Mouse (Mus musculus) spleen, postnatal 14 days (tissue): Measurements from ENCODE around the gene 1500009C09Rik.

Source experiments
- DNase-seq, 2 experiments: peaks; one replicate each; pipeline ENCODE4 v3.0.0; 2021 to 2022; ENCODE audit warnings: low spot score in 2 of 2

The 1500009C09Rik gene

DNA sequence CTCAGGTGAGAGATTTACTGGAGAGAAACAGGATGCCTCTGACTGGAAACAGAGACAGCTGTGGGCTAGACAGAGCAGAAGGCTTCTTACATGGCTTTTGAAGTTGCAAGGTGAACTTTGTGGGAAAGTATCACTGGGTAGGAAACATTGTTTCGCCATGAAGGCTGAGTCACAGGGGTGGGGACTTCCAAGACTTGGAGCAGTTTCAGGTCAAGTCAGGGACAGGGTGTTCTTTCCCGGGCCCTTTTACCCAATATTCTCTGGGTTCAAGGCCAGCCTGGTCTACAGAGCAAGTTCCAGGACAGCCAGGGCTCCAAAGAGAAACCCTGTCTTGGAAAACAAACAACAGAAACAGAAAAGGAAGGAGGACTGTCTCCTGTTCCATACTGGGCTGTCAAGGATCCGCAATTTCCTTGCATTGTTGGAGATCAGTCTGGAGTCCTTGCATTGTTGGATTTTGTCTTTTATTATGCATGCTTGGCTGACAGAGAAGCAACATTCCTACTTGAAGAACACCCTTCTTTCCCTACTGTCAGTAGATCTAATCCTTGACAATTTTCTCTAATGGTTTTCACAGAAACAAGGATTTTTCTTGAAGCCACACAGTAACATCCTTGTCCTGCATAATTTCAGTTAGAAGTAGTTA lies 4.9 kb upstream of the 1500009C09Rik start:
- DNase-seq, result no peak

DNA sequence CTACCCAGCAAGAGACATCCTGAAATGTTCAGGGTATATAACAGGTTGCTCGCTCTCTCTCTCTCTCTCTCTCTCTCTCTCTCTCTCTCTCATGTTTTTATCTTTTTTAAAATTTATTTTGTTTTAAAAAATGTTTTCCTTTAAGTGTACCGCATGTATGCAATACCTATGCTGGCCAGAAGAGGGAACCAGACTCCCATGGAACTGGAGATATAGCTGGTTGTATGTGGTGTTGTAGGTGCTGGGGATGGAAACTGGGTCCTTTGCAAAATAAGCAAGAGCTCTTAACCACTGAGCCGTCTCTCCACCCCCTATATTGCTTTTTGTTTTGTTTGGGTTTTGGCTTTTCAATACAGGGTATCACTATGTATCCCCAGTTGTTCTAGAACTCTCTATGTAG lies 618 bp upstream of the 1500009C09Rik start:
- no peak for DNase-seq

DNA sequence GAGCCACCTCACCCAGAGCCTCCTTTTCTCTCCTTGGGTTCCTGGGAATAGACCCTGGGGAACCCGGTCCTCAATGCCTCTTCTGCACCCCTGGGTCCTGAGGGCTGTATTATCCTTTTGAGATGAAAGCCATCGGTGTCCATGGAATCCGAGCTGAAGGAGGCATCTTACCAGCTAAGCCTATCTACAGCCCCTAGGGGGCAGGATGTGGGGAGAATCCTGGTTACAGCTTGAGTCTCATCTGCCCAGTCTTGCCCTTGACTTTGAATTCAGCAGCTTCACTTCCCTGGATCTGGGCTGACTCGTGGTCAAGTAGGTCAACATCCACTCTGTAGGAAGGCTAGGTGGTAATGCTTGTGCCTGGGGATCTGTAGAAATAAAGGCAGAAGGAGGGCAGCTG lies 3.1 kb downstream of the 1500009C09Rik start:
- no peak for DNase-seq

DNA sequence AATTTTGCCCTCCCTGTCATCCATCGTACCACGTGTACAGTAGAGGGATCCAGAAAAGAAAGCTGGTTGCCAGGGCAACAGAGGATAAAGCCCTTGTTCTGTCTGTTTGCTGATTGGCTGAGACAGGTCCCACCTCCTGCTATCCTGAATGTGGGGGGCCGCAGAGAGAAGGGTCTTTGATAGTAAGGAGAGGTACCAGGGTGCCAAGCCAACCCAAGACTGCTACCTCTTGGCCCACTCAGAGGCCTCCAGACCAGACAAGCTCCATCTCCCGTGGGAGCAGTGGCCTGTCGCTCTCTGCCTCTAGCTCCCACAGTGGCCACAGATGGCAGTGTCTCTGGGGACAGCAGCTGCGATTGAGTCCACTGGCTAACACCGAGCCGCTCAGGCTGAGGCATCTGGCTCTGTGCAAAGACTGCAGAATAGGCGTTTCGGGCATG lies 3.8 kb downstream of the 1500009C09Rik start:
- no peak for DNase-seq

DNA sequence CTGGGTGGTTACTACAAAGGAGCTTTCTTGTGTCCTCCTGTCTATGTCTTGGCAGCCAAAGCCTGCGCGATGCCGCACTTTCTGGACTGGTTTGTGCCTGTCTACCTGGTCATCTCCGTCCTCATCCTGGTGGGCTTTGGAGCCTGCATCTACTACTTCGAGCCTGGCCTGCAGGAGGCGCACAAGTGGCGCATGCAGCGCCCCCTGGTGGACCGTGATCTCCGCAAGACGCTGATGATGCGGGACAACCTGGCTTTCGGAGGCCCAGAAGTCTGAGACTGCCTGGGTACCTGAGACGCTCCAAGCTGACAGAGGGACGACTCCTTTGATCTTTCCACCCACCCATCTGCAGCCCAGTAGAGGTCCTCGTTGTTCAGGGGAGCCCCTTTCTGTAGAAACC lies 7.3 kb downstream of the 1500009C09Rik start:
- DNase-seq, result peak; percentile 62 to 80

DNA sequence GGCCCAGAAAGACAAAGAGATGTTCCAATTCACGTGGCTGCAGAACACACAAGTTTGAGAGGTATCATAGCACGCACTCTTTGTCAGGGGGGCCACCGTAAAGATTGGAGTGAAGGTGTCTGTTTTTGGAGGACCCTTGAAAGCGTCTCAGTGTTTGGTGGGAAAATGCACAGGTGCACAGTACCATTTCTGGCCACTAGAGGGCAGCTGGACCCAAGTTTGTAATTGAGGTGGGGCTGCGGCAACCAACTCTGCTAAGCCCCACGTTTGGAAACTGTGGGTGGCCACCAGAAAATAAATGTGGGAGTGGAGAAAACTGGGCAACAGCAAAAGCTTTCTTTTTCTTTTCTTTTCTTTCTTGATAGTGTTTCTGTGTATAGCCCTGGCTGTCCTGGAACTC lies 14.2 kb downstream of the 1500009C09Rik start:
- peak; percentile 40 to 62 for DNase-seq

DNA sequence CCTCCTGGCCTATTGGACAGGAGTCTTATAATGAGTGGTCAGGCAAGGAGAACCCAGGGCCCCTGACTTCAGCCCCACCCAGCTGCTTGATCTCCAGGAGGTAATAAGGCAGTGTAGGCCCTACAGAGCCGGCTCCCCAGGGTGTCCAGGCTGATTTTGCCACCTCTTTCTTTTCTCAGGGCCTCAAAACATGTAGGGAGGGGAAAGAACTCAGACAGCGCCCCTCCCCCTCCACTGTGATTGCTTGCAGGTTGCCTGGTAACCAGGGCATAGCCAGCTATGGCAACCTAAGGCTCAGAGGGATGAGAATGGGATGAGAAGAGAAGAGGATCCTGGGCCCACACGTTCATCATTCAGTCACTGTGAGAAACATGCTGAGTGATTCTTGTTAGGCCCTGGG lies 16.0 kb downstream of the 1500009C09Rik start:
- DNase-seq, result no peak

DNA sequence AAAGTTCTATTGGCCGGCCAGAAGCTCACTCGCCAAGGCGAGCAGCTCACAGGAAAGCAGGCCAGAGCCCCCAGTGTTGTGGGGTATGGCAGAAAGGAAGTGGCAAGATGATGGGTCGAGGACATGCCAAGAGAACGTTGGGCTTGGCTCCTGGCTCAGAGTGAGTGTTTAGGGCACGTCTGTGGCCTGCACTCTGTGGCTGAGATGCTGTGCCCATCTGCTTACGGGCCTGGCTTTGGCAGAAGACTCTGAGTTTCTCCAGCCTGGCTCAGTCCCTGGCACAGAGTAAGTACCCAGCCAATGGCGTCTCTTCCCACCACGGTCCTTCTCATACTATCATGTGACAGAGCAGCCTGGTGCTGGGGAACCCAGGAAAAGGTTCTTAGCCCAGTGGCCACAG lies 16.6 kb downstream of the 1500009C09Rik start:
- DNase-seq, result no peak

DNA sequence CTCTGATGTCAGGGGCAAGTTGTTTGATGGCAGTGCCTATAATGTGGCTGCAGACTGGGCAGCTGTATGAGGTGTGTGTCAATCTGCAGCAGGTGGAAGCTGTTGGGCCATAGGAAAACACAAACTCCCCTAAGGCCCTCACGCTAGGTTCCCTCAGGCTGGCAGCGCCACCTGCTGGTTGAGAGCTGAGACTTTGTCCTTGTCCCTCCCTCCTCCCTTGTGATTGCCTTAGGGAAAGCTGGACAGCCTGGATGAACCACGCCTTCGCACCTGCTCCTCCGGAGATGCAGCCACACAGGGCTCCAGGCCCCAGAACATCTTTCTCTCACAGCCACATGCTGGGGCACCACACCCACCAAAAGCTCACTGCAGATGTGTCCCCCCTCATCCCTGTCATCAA lies 19.0 kb downstream of the 1500009C09Rik start:
- DNase-seq, result peak; percentile 25 to 55

DNA sequence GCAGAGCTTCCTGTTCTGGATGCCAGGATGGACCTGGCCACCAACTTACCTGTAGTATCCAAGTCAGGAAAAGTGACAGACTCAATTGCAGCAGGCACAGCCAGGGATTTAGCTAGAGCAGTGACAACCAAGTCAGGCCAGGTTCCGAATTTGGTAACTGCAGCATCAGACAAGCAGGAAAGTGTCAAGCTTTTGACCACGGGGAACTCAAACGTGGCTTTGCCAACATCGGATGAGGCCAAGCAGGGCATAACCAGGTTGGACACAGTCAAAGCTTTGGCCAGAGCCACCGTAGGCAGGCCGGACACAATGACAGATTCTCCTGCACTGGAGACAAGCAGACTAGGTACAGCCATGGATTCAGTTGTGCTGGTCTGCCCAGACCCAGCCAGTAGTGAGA lies 20.1 kb downstream of the 1500009C09Rik start:
- DNase-seq, result no peak

DNA sequence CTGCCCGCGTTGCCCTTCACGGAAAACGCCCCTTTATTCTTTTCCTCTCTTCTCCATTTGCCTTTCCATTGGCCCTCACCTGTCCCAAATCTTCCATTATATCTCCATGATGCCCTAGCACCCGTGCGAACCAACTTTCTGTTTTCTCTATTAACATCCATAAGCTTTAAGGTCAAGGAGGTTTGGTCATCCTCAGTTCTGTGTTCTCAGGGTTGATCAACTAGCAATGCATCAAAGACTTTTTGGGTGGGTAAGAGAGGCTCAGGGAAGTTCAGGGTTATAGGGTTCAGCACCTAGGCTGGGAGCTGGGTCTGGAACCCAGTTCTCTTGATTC lies 22.4 kb downstream of the 1500009C09Rik start, which contains the start of gene Sept3:
Gene Sept3 (plus strand): TSS at position 301 of the 334 bp plus-strand sequence.
- DNase-seq, result no peak

DNA sequence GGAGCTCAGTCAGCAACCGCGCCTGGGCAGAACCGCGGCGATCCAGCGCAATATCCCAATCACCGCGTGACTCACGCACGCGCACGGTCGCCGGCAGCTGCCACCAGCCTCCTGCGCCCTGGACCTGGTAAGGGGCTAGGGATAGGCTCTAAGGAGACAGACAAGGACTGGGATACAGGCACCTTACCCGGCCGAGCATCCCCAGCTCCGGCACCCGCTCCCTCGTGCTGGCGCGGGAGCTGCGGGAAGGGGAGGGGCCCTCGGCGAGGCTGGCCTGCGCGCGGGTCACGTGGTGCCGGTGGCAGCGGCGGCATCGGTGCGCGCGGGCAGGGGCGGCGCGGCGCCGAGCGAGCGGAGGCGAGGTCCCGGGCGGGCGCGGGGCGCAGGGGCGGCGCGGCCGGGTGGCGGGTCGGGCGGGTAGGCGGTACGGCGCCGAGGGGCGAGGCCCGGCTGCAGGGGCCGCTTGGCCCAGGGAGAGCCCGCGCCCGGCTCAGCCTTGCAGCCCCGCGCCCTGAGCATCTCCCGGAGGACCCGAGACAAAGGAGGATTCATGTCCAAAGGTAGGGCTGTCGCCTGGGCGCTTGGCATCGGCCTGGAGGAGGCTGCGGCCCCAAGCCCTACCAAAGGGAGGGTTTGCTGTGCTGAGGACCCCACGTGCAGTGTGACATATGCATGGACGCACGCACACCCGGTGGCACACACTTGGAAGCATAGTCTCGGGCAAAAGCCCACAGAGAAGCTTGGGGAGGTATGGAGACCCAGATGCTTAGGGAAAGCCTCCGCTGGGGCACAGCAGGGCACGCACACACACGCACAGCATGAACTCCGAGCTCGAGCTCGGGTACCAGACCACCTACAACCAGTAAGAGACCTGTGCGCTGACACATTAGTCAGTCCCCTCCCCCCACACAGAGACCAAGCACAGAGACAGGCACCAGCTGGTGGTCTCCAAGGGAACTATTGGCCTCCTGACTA lies 23.0 kb downstream of the 1500009C09Rik start:
- no peak for DNase-seq

DNA sequence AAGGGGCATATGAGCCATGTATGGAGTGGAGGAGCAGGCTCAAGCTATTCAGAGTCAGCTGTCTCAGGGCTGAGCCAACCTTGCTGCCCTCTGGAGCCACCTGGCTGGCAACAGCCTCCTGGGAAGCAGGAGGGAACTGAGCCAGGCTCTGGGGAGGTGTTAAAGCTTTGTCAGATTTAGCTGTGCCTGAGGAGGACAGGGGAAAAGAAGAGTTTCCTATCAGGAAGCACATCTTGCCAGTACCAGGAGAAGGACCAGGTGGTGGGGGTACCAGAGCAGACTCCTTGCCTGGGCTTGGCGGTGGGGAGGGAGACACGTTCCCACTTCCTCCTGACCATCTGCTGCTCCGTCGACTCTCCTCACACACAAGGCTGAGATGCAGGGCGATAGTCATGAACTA lies 25.4 kb downstream of the 1500009C09Rik start:
- no peak for DNase-seq

DNA sequence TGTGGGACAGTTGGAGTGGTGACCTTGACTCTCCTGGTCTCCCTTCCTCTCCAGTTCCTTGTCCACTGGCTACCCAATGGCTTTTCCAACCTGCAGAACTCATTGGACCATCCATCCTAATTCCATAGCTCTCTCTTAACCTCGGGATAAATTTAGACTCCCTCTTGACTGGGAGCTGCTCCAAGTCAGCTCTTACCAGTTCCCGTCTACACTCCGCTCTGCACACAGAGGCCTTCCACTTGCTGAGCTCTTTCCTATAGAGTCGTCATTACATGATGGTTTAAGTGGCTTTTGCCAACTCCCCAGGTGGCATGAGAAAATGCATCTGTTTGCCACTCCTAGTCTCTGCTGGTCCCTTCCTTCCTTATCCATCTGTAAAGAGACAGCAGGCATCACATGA lies 28.4 kb downstream of the 1500009C09Rik start:
- no peak for DNase-seq

DNA sequence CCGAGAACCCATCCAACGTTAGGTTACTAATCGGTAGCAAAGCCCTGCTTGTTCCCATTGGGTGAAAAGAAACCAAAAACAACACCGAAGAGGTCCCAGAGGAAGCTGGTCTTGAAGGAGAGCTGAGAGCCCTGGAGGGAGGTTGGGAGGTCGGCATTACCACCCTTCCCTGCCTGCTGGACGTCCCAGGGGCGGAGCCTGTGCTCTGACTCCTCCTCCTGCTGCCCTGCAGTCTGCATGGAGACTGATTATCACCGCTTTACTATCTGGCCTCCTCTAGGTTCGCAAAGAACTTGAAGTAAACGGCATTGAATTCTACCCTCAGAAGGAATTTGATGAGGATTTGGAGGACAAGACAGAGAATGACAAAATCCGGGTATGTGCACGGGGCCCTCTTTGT lies 34.0 kb downstream of the 1500009C09Rik start:
- DNase-seq, result no peak

DNA sequence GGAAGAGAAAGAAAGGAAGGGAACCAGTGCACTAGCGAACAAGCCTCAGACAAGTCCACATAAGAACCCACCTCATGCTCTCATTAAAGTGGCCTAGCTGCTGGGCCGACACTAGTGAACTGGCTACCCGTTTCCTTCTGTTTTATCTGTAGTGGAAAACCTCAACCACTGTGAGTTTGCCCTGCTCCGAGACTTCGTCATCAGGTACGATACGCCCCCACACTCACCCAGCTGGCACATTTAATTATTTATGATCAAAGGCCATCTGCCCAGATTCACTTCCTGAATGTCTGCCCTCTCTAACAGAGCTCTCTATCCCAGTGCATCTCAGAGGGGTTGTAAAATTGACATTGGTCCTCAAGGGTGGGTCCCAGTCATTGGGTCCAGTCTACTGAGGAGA lies 38.1 kb downstream of the 1500009C09Rik start:
- no peak for DNase-seq

DNA sequence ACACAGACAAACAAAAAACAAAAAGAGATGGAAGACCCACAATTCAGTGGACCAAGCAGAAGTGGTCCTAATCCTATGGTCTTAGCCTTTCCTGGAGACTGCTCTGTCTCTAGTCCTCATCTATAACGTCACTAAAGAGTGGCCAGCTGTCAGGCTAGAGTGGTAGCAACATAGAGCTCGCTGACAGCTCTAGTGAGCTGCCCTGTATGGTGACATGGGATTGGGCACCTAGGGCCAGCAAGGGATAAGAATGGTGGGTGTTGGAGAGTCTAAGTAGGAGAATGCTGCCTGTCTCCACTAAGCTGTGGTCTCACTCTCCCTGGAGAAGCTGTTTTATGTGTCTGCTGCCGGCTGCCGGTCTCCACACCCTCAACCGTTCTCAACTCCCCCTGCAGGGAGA lies 40.7 kb downstream of the 1500009C09Rik start:
- no peak for DNase-seq

DNA sequence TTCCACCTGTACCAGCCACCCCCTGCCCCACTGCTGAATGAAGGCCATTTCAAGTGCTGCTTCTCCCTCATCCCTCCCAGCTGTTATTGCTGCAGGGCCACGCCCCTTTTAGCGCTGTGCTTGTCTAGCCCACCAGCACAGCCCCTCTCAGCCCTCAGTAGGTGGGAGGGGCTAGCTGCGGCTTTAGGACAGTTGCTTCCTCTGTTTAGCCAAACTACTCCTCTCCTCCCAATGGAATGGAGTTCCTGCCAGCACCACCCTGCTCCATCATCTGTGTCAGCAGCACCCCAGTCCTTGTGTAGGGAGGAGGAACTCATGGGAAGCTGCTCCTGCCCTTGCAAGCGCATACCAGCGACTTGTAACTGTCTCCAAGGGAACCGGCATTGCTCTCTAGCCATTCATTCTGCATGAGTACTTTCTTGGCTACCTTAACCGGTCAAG lies 41.1 kb downstream of the 1500009C09Rik start:
- no peak for DNase-seq

DNA sequence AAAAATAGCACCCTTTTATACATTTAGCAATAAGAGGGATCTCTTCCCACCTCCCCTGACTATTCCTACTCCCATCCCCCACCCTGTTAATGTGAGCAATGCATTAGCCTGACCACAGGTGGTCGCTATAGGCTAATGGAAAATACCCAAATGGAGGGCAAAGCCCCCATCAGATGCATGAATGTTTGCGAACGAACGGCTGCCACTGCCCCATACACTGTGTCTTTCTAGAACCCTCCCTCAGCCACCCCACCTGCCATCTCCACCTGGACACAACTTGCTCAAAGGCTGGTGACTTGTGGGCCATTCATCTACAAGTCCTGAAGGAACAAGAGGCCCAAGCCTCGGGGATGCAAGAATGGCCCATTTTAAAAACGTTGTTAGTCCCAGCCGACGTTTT lies 41.9 kb downstream of the 1500009C09Rik start:
- DNase-seq, result no peak

DNA sequence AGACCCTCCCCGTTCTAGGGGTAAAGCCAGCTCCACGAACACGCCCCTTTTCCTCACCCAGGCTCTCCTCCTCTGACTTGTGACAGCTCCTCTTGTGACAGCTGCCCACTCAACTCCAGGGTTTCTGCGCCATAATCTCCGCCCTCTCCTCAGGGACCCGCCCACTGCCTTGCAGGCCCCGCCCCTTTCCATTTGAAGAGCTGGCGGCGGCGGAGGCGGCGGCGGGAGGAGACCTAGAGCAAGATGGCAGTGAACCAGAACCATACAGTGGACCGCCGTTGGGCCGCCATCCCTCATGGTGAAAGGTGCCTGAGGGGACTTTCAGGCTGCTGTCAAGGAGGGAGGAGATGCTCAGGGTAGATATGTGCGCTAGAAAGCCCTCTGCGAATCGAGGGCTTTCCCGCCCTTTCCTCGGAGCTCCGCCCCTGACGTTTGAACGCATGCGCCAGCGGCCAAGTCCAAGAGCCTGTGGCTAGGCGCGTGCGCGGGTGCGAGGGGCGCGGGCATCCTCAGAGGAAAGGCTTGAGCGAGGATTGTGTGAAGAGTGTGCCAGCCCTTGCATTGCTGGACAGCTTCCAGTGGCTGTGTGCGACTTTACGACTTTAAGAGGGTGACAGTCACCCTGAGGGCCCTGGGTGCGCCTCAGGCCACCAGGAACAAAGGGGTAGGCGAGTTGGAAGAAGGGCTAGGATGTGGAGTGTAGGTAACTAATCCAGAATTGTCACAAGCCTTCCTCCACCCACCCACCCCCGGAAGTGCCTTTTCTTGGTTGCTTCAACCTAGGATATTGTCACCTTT lies 46.8 kb downstream of the 1500009C09Rik start, which contains the start of gene Wbp2nl:
Gene Wbp2nl (plus strand): TSS at position 191 of the 798 bp plus-strand sequence.
- DNase-seq, result no peak

DNA sequence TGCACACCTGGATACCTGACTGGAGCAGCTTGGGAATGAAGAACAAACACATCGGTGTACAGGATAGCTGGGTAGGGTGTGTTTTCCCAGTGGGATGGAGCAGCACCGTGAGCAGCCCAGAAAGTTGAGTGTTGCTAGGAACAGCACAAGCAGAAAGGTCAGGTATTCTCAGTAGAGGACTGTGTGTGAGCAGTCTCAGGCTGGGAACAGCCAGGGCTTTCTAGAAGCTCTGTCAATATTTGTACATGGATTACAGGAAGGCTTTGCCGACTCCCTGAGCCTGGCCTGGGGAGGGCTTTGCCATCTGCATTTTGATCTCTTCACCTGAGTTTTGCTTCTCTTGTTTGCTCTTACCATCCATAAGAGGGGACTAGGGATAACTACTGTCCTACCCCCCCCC lies 54.9 kb downstream of the 1500009C09Rik start:
- DNase-seq, result no peak

DNA sequence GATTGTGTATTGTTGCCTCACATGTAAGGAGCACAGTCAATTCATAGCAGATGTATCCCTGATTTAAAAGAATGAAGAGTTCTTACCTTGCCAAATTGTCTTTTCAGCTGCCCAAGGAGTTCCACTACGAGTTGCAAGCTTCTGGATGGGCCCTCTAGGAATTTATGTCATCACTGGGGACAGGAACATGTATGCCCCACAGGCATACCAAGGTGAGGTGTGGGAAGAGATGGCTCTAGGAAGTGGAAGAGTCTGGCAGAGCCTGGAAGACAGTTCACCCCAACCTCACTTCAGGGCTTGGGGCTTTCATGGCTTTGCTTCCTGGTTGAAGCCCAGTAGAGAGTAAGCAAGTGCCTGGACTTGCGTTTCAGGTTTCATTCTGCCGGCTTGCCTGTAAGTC lies 56.2 kb downstream of the 1500009C09Rik start:
- DNase-seq, result no peak
